Mouse (Mus musculus) megakaryocyte progenitor cell, adult 5-6 weeks (primary cell): ENCODE data around the gene Atg10. TPM values are rescaled to one million over a fixed set of nuclear protein-coding genes. Genes with fewer than 3 reads are reported as not detected.

Experiments used
- ATAC-seq: replicated peaks from 2 replicates; pipeline ENCODE4 v1.8.0; 2016; ENCODE audit warnings: mild to moderate bottlenecking, moderate TSS enrichment, inconsistent platforms; ENCODE audit not compliant: poor library complexity
- total RNA-seq, 2 experiments: library from RNA; stranded (forward) in 1 of 2; stranded (reverse) in 1 of 2; fragments of 157-497, 149-512 nt in 1 of 2; fragments of 200-1000 nt in 1 of 2; gene quantifications; 2 replicates each; pipeline versions ENCODE4 v1.2.3 to v1.2.4; 2015 to 2017

Gene Atg10
- total RNA-seq, 2 experiments from 2014 or later, result 13.3 to 18.3 TPM

DNA sequence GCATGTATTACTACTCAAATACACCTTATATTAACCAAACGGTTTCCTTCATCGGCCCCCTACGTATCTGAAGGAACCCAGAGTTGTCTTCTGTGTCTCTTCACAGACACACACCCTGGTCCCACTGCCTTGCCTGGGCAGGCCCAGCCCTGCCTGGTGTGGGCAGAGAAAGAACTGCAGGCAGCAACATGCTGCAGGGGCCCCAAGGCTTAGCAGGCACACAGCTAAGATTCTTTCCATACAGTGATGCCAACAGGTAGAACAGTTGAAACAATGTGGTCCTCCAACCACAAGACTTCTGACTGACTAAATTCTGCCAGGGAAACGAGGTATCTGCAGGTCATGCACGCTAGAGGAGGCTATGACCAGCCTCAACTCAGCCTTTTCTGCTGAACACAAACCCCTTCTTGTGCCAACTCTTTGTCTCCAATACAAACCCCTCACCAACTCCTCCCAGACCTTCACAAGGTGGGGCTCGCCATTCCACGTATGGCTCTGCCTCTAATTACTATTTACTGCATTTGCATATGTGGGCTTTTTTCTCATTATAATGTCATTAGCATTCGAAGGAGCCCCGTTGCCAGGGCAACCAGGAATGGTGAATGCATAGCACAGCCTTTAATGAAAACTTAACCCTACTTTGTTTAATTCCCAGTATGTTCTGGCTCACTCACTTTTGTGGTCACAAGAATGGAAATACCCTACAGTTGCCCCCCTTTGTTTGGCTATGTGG lies 45.2 kb downstream of the Atg10 start:
- peak; percentile 49; the same call in 1 of the 2 replicates for ATAC-seq

- no peak for ATAC-seq
Measured at GRCm38 (mm10) chr13:91175347-91175746, 48.4 kb downstream of the Atg10 start.

DNA sequence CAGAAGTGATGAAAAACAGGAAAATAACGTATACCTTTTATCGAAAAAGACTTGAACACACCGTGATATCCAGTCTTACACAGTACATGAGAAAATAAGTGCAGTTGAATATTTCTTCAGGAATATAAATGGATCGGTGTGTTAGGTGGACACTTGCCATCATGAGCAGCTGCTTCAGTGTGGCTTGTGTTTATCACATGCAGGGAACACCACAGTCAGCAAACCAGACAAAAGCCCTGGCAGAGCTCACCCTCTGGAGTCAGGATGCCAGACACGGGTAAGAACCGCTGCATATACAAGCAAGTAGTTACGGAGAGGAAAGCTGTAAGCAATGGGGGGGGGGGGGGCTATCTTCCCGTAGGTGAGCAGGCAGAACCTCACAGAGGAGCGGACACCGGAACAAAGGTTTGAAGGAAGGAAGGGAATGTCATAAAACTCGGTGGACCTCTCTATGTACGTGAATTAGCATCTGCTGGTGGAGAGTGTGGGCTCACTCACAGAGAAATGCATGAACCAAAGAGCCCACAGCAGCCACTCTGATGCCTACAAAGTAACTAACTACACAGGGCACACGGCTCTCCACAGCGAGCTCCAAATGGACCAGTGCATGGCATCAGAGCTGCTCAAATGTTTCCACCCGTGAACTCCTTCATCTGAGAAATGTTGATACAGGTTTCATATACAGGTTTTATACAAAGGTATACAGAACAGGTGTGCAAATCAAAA lies 51.8 kb downstream of the Atg10 start:
- ATAC-seq, result no peak

DNA sequence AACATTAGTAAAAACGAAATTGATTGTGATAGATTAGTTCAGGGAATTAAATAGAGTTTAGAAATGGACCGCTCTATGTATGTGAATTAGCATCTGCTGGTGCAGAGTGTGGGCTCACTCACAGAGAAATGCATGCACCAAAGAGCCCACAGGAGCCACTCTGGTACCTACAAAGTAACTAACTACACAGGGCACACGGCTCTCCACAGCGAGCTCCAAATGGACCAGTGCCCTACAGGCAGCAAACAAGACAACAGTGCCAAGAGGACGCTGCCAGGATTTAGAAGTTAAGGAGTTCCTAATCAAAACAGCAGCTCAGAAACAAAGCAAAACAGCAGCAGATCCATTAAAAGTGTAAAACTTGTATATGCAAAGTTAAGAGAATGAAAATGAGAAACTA lies 52.6 kb downstream of the Atg10 start:
- ATAC-seq, result no peak

DNA sequence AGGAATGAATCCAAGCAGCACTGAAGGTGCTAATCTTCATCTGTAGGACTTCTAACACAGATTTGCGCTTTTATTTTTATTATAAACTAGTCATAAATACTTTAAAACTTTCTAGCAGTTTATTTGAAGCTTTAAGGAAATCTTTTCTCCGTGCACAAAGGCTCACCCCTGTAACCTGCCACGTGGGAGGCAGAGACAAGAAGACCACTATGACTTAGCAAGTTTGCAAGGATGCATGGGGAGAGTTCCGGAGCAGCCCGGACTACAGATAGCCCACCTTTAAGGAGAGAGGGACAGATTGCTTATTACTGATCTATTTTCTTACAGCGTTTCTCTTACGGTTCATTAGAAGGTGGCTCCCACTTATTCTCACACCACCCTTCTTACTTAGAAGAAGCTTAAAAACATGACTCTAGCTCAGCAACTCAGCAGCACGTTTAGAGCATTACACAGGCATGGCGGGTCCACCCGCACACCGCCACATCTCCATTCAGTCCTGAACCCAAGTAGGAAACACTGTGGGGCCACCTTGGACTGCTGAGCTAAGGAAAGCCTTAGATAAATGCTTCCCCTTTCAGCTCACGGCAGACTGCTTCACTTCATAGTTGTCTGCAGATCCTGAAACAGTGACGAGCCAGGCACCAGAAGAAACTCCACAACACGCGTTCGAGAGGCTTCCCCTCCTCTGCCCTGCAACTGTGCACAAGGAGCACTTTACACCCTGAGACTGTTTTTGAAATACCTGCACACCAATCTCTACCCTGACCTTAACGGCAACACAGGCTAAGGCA lies 54.0 kb downstream of the Atg10 start:
- ATAC-seq, result peak; percentile 67

- no peak for ATAC-seq
Measured at GRCm38 (mm10) chr13:91168486-91168885, 55.3 kb downstream of the Atg10 start.

- ATAC-seq, result peak; percentile 25
Measured at GRCm38 (mm10) chr13:91167561-91167960, 56.2 kb downstream of the Atg10 start.

- ATAC-seq, result peak; percentile 9; the same call in 1 of the 2 replicates
Measured at GRCm38 (mm10) chr13:91166286-91166685, 57.5 kb downstream of the Atg10 start.

GRCm38 (mm10) chr13:91165200-91165599 lies 58.6 kb downstream of the Atg10 start:
- no peak for ATAC-seq

GRCm38 (mm10) chr13:91163292-91163691 lies 60.5 kb downstream of the Atg10 start:
- ATAC-seq, result no peak

- ATAC-seq, result no peak
Measured at GRCm38 (mm10) chr13:91162452-91162851, 61.3 kb downstream of the Atg10 start.

DNA sequence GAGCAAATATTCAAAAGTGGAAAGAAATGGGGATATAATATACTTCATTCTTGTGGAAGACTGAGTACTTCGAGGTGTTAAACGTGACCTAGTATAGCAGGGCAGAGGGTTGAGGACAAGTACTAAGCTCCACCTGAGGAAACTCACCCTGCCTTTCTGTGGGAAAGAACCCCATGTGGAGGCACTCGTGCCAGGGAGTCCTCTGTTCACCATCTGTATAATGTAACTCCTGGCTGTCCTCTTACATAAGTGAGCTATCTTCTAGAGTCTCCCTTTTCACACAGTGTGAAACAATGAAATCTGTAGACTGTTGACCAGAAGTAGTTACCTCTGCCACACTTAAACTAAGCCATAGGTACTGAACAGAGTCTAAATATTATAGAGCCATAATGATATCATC lies 63.2 kb downstream of the Atg10 start:
- ATAC-seq, result no peak

- ATAC-seq, result no peak
Measured at GRCm38 (mm10) chr13:91159881-91160280, 63.9 kb downstream of the Atg10 start.

DNA sequence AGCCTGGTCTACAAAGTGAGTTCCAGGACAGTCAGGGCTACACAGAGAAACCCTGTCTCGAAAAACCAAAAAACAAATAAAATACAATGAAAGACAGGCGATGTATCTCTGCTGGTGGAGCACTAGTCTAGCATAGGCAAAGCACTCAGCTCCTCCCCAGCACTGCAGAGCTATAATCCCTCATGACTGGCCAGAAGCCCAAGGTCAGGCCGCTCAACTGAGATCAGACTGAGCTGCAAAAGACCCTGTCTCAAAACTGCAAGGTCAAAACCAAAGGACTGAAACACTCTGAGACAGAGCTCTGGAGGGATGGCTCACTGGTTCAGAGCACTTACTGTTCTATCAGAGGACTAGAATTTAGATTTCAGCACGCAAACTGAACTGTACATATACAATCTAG lies 65.8 kb downstream of the Atg10 start:
- no peak for ATAC-seq

- ATAC-seq, result no peak
Measured at GRCm38 (mm10) chr13:91157429-91157828, 66.3 kb downstream of the Atg10 start.

DNA sequence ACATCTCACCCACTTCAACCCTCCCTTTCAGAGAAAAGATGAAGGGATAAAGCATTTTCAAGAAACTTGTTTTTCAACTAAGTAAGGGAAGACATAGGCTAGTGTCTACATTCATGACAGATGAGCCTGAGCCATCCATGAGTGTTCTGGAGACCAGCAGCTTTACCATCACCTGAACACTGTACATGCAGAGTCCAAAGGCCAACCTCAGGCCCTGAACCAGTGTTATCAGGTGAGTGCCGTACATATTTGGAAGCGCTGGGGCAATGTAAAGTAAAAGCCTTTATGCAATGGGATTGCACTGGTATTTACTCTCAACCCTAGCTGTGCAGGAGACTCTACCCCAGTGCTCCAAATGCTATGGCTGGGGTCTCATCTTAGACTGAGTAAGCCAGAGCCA lies 66.8 kb downstream of the Atg10 start:
- no peak for ATAC-seq

- no peak for ATAC-seq
Measured at GRCm38 (mm10) chr13:91156308-91156707, 67.5 kb downstream of the Atg10 start.

- peak; percentile 60 for ATAC-seq
Measured at GRCm38 (mm10) chr13:91155429-91156207, 68.2 kb downstream of the Atg10 start.

DNA sequence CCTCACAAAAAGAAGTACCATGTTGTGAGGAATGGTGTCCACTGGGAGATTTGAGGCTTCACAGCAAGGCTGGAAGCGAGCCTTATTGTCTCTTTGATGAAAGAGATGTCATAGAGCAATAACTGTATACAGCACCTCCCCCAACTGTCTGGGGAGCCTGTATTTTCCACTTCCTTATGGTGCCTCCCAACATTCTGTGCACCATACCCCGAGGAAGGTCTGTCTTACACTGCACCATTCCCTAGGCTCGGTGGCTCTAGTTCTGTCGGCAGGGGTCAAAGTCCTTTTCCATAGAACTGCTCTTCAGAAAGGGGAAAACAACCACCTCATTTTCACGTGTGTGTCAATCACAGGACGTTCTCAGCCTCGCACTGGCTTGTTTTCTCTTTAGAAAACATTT lies 69.1 kb downstream of the Atg10 start:
- no peak for ATAC-seq

DNA sequence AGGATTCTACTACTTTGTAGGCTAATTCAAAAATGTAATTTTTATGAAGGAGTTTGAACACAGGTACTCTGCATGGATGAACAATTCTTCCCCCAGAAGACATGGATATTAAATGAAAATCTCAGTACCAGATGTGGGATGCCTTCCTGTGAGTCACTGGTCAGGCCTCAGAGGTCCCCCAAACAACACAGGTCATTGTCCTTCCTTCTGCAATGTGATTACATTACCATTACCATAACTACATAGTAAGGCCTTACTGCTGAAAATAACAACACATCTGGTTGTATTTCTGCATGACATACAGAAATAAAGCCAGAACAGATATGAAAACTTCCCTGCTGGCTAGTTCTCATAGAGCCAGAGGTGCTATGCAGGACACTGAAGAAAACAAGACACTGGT lies 87.4 kb downstream of the Atg10 start:
- no peak for ATAC-seq
